Mouse (Mus musculus): ENCODE measurements around the gene Acod1. TPM values are rescaled to one million over a fixed set of nuclear protein-coding genes. Genes with fewer than 3 reads are reported as not detected.

Gene Acod1
- polyA plus RNA-seq (2016; fragmentation: Nextera tagmentation; extraction: Ambion mirVana): 0.10 and 0.12 TPM in 2 replicates

DNA sequence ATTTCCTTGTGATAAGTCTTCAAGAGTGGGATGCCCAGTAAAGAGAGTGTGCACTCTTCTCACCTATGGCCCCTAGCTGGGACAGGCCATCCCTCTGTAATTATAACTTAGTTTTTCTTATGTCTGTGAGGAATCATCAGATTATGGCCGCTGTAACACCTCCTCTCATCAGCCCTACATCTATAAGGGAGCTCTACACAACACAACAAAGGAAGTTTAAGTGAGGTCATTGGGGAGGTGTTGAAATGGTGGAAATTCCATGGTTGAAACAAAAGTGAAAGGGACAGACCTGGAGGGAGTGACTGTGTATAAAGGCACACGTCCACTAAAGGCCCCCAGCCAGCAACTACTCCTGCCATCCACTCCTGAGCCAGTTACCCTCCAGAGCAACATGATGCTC, at the start of gene Acod1:
Gene Acod1 (plus strand): TSS at position 301 of the 400 bp plus-strand sequence.
- H3K4me1 ChIP-seq: peaks cover 14% of the 10 kb centered on the region
- H3K27me3 ChIP-seq (replicated peaks): no peaks in the 10 kb centered on the region
- no peak within 1 kb of the TSS for H3K27ac ChIP-seq
- H3K4me3 ChIP-seq: no peak within 1 kb of the TSS
- WGBS (ENCODE audit: insufficient replicate concordance): 54% methylated on average over 2 of the region's 2 CpGs
- H3K4me2 ChIP-seq: no peak within 1 kb of the TSS
- H3K9me3 ChIP-seq (replicated peaks): no peaks in the 10 kb centered on the region
- no peak within 1 kb of the TSS for H3K9ac ChIP-seq
- H3K36me3 ChIP-seq: no peaks in the 10 kb centered on the region
- no peak for ATAC-seq

DNA sequence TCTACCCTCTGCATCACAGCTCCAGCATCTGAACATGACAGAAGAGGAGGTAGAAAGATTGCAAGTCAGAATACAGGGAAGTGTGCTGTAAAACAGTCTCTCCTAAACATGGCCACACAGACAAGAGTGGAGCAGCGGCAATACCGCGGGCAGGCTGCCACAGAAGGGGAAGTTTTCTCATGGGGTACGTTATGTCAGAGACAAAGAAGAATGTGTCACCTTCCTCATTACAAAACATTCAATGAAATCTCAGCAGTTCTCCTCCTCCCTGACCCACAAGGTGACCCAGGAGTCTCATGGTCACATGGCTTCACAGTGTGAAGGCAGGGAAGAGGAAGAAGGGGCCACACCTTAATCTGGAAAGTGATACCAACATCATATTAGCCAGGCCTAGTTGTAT, 39.0 kb upstream of the Acod1 start:
- Histone ChIP-seq H3K36me3 (no peaks in the 10 kb centered on the region), H3K9me3 (replicated peaks) (no peaks in the 10 kb centered on the region), H3K4me1 (no peaks in the 10 kb centered on the region; the same call in 1 of the 2 replicates), H3K4me3 (no peak overlapping the region), H3K27ac (no peak overlapping the region), H3K9ac (no peak overlapping the region), H3K27me3 (replicated peaks) (no peaks in the 10 kb centered on the region), H3K4me2 (no peak overlapping the region)
- no peak for ATAC-seq
- WGBS (ENCODE audit: insufficient replicate concordance): 31% methylated on average over 4 of the region's 4 CpGs

DNA sequence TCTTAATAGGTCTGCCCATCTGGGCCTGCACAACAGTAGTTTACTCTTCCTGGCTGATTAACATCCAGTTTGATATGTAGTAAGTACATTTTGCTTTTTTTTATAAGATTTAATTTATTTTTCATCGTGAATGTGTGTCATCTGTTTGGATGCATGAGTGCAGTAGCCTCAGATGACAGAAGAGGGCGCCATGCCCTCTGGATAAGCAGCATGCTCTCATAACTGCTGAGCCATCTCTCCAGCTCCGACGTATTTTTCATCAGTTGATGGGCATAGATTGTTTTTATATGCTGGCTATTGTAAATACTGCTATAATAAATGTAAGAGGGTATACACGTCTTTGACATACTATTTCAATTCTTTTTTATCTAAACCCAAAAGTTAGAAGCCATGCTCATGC, 35.0 kb upstream of the Acod1 start:
- Histone ChIP-seq H3K27me3 (replicated peaks) (no peaks in the 10 kb centered on the region), H3K9ac (no peak overlapping the region), H3K4me3 (no peak overlapping the region), H3K9me3 (replicated peaks) (no peaks in the 10 kb centered on the region), H3K36me3 (no peaks in the 10 kb centered on the region), H3K27ac (no peak overlapping the region), H3K4me1 (no peaks in the 10 kb centered on the region; the same call in 1 of the 2 replicates), H3K4me2 (no peak overlapping the region)
- ATAC-seq: no peak
- WGBS (ENCODE audit: insufficient replicate concordance): 18% methylated on average over 5 of the region's 5 CpGs

DNA sequence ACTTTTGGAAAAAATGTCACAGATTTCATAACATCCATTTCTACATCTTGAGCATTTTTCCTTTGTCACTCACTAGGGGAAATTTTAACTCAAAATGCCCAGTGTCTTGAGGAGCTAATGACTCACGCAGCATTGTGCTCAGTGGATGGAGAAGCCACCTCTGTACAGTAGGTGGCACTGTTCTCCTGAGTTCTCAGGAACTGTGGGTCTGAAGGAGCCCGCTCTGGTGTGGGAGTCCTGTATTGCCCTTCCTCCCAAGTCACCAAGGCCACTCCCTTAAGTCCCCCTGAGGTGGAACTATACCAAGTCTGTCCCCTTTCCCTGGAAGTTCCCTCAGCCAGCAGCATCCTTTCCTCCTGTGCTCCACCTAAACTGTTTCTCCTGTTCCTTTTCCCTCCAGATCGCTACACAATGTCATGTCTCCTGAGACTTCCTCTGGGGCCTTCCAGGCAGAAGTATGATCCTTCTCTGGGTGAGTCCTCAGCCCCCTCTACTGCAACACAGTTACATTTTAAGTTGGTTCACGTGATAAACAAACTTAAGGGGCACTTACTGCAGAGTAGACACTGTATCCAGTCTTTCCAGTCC, 34.1 kb upstream of the Acod1 start:
- no peaks in the 10 kb centered on the region for H3K9me3 ChIP-seq (replicated peaks)
- no peak overlapping the region for H3K4me2 ChIP-seq
- no peaks in the 10 kb centered on the region for H3K36me3 ChIP-seq
- H3K4me3 ChIP-seq: no peak overlapping the region
- H3K27ac ChIP-seq: no peak overlapping the region
- ATAC-seq: peak; percentile 83
- no peak overlapping the region for H3K9ac ChIP-seq
- no peaks in the 10 kb centered on the region for H3K27me3 ChIP-seq (replicated peaks)
- H3K4me1 ChIP-seq: no peaks in the 10 kb centered on the region; the same call in 1 of the 2 replicates
- 15% methylated on average over 4 of the region's 4 CpGs for WGBS (ENCODE audit: insufficient replicate concordance)

DNA sequence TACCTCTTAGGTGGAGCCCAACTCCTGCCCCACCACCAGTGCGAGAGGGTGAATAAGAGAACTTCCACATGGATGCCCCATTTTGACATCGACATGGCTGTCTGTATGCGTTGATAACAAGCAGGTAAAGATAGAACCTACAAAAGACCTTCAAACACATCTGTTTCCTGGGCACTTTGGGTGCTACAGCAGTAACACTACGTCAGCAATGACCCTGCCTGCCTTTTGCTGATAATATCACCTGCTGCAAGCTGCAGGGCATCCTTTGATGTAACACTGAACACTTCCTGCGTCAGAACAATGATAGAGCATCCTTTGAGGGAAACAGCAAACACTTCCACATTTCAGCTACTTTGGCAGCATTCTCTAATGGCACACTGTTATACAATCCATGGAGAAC, 29.8 kb upstream of the Acod1 start:
- 20% methylated on average over 5 of the region's 5 CpGs for WGBS (ENCODE audit: insufficient replicate concordance)
- Histone ChIP-seq H3K4me1 (no peaks in the 10 kb centered on the region; the same call in 1 of the 2 replicates), H3K27ac (no peak overlapping the region), H3K4me2 (no peak overlapping the region), H3K4me3 (no peak overlapping the region), H3K36me3 (no peaks in the 10 kb centered on the region), H3K27me3 (replicated peaks) (no peaks in the 10 kb centered on the region), H3K9ac (no peak overlapping the region), H3K9me3 (replicated peaks) (no peaks in the 10 kb centered on the region)
- no peak for ATAC-seq

DNA sequence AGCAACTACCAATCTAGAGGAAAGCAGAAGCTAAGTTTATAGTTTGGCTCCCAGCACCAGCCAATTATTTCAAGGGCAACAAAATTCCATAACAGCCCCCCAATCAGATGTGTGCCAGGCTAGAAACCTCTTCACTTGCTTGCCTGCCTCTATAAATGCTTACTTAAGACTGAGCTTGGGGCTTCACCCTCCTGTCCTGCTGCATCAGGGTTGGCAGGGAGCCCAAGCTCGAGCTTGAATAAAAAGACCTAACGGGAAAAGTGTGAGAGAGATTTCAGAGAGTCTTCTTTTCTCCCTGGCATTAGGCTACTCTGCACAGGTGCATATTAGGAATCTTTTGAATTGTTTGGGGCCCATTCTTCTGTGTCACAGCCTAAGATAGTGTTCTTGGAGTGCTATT, 26.7 kb upstream of the Acod1 start:
- no peaks in the 10 kb centered on the region for H3K4me1 ChIP-seq
- no peaks in the 10 kb centered on the region for H3K27me3 ChIP-seq (replicated peaks)
- ATAC-seq: no peak
- H3K9ac ChIP-seq: no peak overlapping the region
- no peak overlapping the region for H3K4me2 ChIP-seq
- H3K4me3 ChIP-seq: no peak overlapping the region
- WGBS (ENCODE audit: insufficient replicate concordance): 62% methylated on average over 2 of the region's 2 CpGs
- no peaks in the 10 kb centered on the region for H3K9me3 ChIP-seq (replicated peaks)
- H3K36me3 ChIP-seq: no peaks in the 10 kb centered on the region
- H3K27ac ChIP-seq: no peak overlapping the region

DNA sequence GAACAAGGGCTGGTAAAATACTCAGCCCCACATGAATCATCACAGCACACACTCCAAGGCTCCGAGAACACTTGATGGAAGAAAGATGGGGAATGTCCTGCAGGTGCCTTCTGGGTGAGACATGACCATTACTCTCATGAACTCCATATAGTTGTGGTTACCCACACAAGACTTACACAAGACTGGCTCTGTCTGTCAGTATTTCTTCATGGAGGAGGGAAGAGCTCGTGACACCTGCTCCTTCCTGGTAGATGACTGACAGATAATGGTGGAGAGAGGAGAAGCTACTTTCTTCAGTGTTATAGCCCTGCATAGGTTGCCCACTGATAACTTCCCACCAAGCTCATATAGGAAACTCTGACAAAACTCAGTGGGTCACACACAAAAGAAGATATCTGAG, 17.6 kb upstream of the Acod1 start:
- no peaks in the 10 kb centered on the region for H3K36me3 ChIP-seq
- 44% methylated on average over 2 of the region's 2 CpGs for WGBS (ENCODE audit: insufficient replicate concordance)
- no peak for ATAC-seq

DNA sequence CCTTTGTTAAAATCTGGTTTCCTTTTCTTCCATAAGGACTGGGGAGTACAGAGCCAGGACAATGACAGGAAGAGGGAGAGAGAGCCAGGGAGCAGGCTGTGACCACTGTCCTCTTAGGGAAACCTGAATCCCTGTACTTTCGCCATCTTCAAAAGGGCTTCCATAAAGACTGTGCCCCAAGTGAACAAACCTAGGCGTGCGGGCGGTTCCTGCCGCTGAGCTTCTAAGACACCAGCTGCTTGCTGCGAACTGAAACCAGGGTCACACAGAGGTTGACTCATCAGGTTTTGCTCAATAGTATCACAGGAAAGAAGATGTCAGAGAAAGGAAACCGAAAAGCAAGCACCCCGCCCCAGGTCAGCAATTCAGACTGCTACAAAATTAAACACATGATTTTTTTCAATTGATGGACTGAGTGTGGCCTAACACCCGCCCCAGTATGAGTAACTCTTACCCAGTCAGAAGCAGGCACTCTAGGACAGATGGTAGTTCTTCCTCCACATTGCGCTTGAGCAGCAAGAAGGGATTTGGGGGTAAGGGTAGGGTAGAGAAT, 13.4 kb upstream of the Acod1 start:
- H3K4me1 ChIP-seq: no peaks in the 10 kb centered on the region
- H3K9ac ChIP-seq: no peak overlapping the region
- H3K27me3 ChIP-seq (replicated peaks): no peaks in the 10 kb centered on the region
- 46% methylated on average over 10 of the region's 10 CpGs for WGBS (ENCODE audit: insufficient replicate concordance)
- no peaks in the 10 kb centered on the region for H3K9me3 ChIP-seq (replicated peaks)
- H3K36me3 ChIP-seq: no peaks in the 10 kb centered on the region
- no peak overlapping the region for H3K4me2 ChIP-seq
- H3K4me3 ChIP-seq: no peak overlapping the region
- no peak for ATAC-seq
- no peak overlapping the region for H3K27ac ChIP-seq

More for the DNA sequence above, 17.6 kb upstream of the Acod1 start:
- Histone ChIP-seq H3K9me3 (replicated peaks) (no peaks in the 10 kb centered on the region), H3K27ac (no peak overlapping the region), H3K4me1 (no peaks in the 10 kb centered on the region), H3K4me2 (no peak overlapping the region), H3K4me3 (no peak overlapping the region), H3K27me3 (replicated peaks) (no peaks in the 10 kb centered on the region), H3K9ac (no peak overlapping the region)

DNA sequence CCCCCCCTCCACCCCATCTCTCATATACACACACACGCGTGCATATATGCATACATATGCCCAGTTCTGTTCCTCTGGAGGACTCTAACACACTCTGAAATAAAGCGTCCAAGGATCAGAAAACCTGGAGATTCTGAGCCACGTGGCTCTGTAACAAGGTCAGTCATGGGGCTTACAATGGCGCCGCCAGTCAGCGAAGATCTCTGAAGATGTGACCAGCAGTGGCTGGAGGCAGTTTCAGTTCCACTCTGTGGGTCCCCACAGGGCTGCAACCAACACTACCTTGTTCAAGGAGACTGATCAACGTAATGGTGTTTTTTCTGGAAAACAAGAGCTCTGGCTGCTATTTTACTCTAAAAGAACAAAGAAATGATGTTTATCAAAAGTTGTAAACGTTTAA, 12.7 kb upstream of the Acod1 start:
- 87% methylated on average over 9 of the region's 9 CpGs for WGBS (ENCODE audit: insufficient replicate concordance)

DNA sequence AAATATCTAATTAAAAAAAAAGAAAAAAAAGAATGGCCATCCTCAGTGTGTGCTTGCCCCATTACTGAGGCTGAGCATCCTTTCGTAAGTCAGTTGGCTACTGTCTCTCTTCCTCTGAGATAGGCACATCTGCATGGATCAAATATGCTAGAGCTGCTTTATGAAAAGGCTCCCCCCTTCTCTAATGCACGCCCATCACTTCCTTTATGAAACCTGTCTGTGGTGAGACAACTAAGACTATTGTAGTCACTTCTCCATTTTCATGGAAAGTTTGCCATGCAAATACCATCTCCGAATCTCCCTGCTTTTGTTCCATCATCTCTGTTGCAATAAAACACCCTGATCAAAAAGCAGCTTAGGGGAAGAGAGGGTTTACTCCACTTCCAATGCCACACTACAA, 9.8 kb upstream of the Acod1 start:
- no peak for ATAC-seq

More for the DNA sequence above, 12.7 kb upstream of the Acod1 start:
- no peak for ATAC-seq
- Histone ChIP-seq H3K4me2 (no peak overlapping the region), H3K4me1 (no peaks in the 10 kb centered on the region), H3K36me3 (no peaks in the 10 kb centered on the region), H3K27ac (no peak overlapping the region), H3K9ac (no peak overlapping the region), H3K9me3 (replicated peaks) (no peaks in the 10 kb centered on the region), H3K27me3 (replicated peaks) (no peaks in the 10 kb centered on the region), H3K4me3 (no peak overlapping the region)

DNA sequence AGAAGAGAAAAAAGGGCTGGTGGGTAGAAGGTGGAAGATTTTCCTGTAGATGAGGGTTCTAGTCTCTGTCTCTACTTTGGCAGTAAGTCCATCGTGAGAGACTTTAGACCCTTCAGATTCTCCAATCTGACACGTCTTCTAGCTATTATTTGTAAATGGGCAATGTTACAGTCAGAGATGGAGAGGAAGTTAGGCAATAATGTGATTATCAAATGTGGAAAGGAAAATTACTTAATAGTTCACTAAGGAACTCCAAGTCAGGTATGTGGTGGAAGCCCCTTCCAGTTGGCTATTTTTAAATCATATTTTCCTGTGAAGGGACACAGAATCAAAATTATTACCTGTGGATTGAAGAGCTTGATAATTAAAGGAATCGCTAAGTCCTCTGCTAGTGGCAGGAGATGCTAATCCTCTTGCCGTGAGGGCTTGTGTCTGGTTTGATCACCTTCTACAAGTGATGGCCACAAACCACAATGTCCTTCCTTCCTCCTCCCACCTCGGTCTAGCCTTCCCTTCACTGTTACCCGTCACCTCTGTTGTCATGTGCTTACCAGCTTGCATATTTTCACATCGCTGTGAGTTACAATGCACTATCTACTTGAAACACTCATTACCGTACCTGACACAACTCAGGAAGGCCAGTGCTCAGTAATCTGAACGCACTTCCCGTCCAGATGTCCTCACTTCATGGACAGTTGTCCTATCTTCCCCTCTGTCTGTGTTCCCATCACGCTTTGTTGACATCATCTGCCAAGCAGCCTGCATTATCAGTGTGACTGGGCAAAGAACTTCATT, 1.7 kb downstream of the Acod1 start:
- Histone ChIP-seq H3K4me2 (peak overlapping the region; percentile 17), H3K9ac (no peak overlapping the region), H3K4me1 (peaks cover 14% of the 10 kb centered on the region), H3K36me3 (no peaks in the 10 kb centered on the region), H3K4me3 (no peak overlapping the region), H3K27me3 (replicated peaks) (no peaks in the 10 kb centered on the region), H3K9me3 (replicated peaks) (no peaks in the 10 kb centered on the region), H3K27ac (no peak overlapping the region)
- WGBS (ENCODE audit: insufficient replicate concordance): 21% methylated on average over 11 of the region's 11 CpGs
- peak; percentile 76 for ATAC-seq

More for the DNA sequence above, 9.8 kb upstream of the Acod1 start:
- H3K36me3 ChIP-seq: no peaks in the 10 kb centered on the region
- no peak overlapping the region for H3K9ac ChIP-seq
- no peaks in the 10 kb centered on the region for H3K4me1 ChIP-seq
- 60% methylated on average over 3 of the region's 3 CpGs for WGBS (ENCODE audit: insufficient replicate concordance)
- H3K27me3 ChIP-seq (replicated peaks): no peaks in the 10 kb centered on the region
- no peaks in the 10 kb centered on the region for H3K9me3 ChIP-seq (replicated peaks)
- H3K4me2 ChIP-seq: no peak overlapping the region
- no peak overlapping the region for H3K27ac ChIP-seq
- no peak overlapping the region for H3K4me3 ChIP-seq

DNA sequence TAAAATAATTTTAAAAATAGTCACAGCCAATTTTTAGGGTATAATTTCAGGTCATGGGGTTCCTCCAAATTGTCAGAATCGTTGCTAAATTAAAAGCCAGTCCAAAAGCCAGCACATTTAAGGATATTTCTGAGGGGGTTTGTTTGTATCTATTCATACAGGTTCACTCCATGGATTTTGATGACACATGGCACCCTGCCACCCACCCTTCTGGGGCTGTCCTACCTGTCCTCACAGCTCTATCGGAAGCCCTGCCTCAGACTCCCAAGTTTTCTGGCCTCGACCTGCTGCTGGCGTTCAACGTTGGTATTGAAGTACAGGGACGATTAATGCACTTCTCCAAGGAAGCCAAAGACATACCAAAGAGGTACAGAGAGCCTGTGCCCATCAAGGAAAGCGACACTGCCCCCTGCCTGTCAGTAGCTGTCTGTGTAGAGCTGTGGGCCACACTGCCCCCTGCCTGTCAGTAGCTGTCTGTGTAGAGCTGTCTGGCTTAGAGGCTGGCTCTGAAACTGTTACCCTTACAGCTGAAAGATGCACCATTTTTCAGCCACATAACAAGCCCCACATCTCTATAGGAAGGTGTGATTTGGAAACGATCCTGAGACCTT, 4.5 kb downstream of the Acod1 start:
- Histone ChIP-seq H3K9me3 (replicated peaks) (no peaks in the 10 kb centered on the region), H3K27me3 (replicated peaks) (no peaks in the 10 kb centered on the region), H3K9ac (no peak overlapping the region), H3K4me2 (no peak overlapping the region), H3K27ac (no peak overlapping the region), H3K4me3 (no peak overlapping the region), H3K36me3 (no peaks in the 10 kb centered on the region), H3K4me1 (peaks cover 14% of the 10 kb centered on the region)
- WGBS (ENCODE audit: insufficient replicate concordance): 14% methylated on average over 8 of the region's 8 CpGs
- ATAC-seq: peak; percentile 83
